Mouse (Mus musculus) 3T3-L1 (cell line): ENCODE data around the gene Grpr.

Experiments used
- DNase-seq: peaks from one replicate; pipeline ENCODE4 v3.0.0-alpha.2; 2015; ENCODE audit warnings: low read depth, low spot score

Grpr gene

GRCm38 (mm10) chrX:163549666-163550065, at the start of gene Grpr:
Gene Grpr, minus strand, starts transcription at chrX:163549677.
- DNase-seq: peak; percentile 64

GRCm38 (mm10) chrX:163560521-163560920, 11.0 kb upstream of the Grpr start:
- DNase-seq: peak; percentile 44

- no peak for DNase-seq
Measured at GRCm38 (mm10) chrX:163547042-163547441, 2.4 kb downstream of the Grpr start.

- DNase-seq: no peak
Measured at GRCm38 (mm10) chrX:163532836-163533235, 16.6 kb downstream of the Grpr start.

GRCm38 (mm10) chrX:163518963-163519541, 30.4 kb downstream of the Grpr start:
- DNase-seq: no peak

GRCm38 (mm10) chrX:163511766-163512165, 37.7 kb downstream of the Grpr start:
- no peak for DNase-seq

GRCm38 (mm10) chrX:163502088-163502487, 47.4 kb downstream of the Grpr start:
- DNase-seq: no peak
